Mouse (Mus musculus): ENCODE results near the gene Hnrnpll. TPM values are rescaled to one million over a fixed set of nuclear protein-coding genes. Genes with fewer than 3 reads are reported as not detected.

The Hnrnpll gene
- polyA plus RNA-seq, 1 experiment from 2014 or later = 52.3 TPM

- Histone ChIP-seq H3K4me2 (ENCODE audit: low read length) (no peak overlapping the region), H3K27me3 (ENCODE audit: control insufficient read depth, insufficient read depth, low read length) (no peaks in the 10 kb centered on the region), H3K9me3 (ENCODE audit: control insufficient read depth, low read length) (no peaks in the 10 kb centered on the region), H3K9ac (ENCODE audit: low read length) (no peak overlapping the region), H3K27ac (replicated peaks in 1 of 2; ENCODE audit: control insufficient read depth in 1 of 2, insufficient read depth in 1 of 2, low read depth in 2 of 2, low read length in 2 of 2) (no peak overlapping the region), H3K4me1 (ENCODE audit: control insufficient read depth in 2 of 2, insufficient read depth in 2 of 2, low read length in 2 of 2) (no peaks in the 10 kb centered on the region; a peak in 2 of 4 replicates), H3K36me3 (ENCODE audit: control insufficient read depth, insufficient read depth, low read length) (no peaks in the 10 kb centered on the region), H3K4me3 (ENCODE audit: control insufficient read depth in 1 of 2, insufficient read depth in 1 of 2, low read depth in 1 of 2, low read length in 2 of 2) (no peak overlapping the region)
- 83% methylated on average over 3 of the region's 3 CpGs for WGBS
- no peak for ATAC-seq (ENCODE audit: insufficient number of reproducible peaks, insufficient read depth, low FRiP score, low read depth)
These were observed 66.9 kb downstream of the Hnrnpll start for GRCm38 (mm10) chr17:79995091-79995691.

GRCm38 (mm10) chr17:79992114-79992513 is 70.0 kb downstream of the Hnrnpll start:
- Histone ChIP-seq H3K9ac (ENCODE audit: low read length) (no peak overlapping the region), H3K27me3 (ENCODE audit: control insufficient read depth, insufficient read depth, low read length) (no peaks in the 10 kb centered on the region), H3K36me3 (ENCODE audit: control insufficient read depth, insufficient read depth, low read length) (no peaks in the 10 kb centered on the region), H3K9me3 (ENCODE audit: control insufficient read depth, low read length) (no peaks in the 10 kb centered on the region), H3K4me3 (ENCODE audit: control insufficient read depth in 1 of 2, insufficient read depth in 1 of 2, low read depth in 1 of 2, low read length in 2 of 2) (no peak overlapping the region), H3K4me2 (ENCODE audit: low read length) (no peak overlapping the region), H3K27ac (replicated peaks in 1 of 2; ENCODE audit: control insufficient read depth in 1 of 2, insufficient read depth in 1 of 2, low read depth in 2 of 2, low read length in 2 of 2) (no peak overlapping the region), H3K4me1 (ENCODE audit: control insufficient read depth in 2 of 2, insufficient read depth in 2 of 2, low read length in 2 of 2) (peaks cover 2 to 7% of the 10 kb centered on the region in 2 experiments; a peak in 1 of 4 replicates)
- ATAC-seq (ENCODE audit: insufficient number of reproducible peaks, insufficient read depth, low FRiP score, low read depth) = no peak
- WGBS = 86% methylated on average over 3 of the region's 3 CpGs

- Histone ChIP-seq H3K9me3 (ENCODE audit: control insufficient read depth, low read length) (no peaks in the 10 kb centered on the region), H3K27me3 (ENCODE audit: control insufficient read depth, insufficient read depth, low read length) (no peaks in the 10 kb centered on the region), H3K4me3 (ENCODE audit: control insufficient read depth in 1 of 2, insufficient read depth in 1 of 2, low read depth in 1 of 2, low read length in 2 of 2) (no peak overlapping the region), H3K4me2 (ENCODE audit: low read length) (no peak overlapping the region), H3K4me1 (ENCODE audit: control insufficient read depth in 2 of 2, insufficient read depth in 2 of 2, low read length in 2 of 2) (peaks cover 2 to 7% of the 10 kb centered on the region in 2 experiments; a peak in 1 of 4 replicates), H3K9ac (ENCODE audit: low read length) (no peak overlapping the region), H3K27ac (replicated peaks in 1 of 2; ENCODE audit: control insufficient read depth in 1 of 2, insufficient read depth in 1 of 2, low read depth in 2 of 2, low read length in 2 of 2) (no peak overlapping the region), H3K36me3 (ENCODE audit: control insufficient read depth, insufficient read depth, low read length) (no peaks in the 10 kb centered on the region)
- 81% methylated on average over 12 of the region's 12 CpGs for WGBS
- ATAC-seq (ENCODE audit: insufficient number of reproducible peaks, insufficient read depth, low FRiP score, low read depth) = no peak
These were observed 70.8 kb downstream of the Hnrnpll start for GRCm38 (mm10) chr17:79991166-79991958.

- WGBS = 34% methylated on average over 7 of the region's 7 CpGs
- Histone ChIP-seq H3K27ac (replicated peaks in 1 of 2; ENCODE audit: control insufficient read depth in 1 of 2, insufficient read depth in 1 of 2, low read depth in 2 of 2, low read length in 2 of 2) (no peak overlapping the region), H3K27me3 (ENCODE audit: control insufficient read depth, insufficient read depth, low read length) (no peaks in the 10 kb centered on the region), H3K9ac (ENCODE audit: low read length) (no peak overlapping the region), H3K9me3 (ENCODE audit: control insufficient read depth, low read length) (no peaks in the 10 kb centered on the region), H3K4me2 (ENCODE audit: low read length) (no peak overlapping the region), H3K4me3 (ENCODE audit: control insufficient read depth in 1 of 2, insufficient read depth in 1 of 2, low read depth in 1 of 2, low read length in 2 of 2) (no peak overlapping the region), H3K4me1 (ENCODE audit: control insufficient read depth in 2 of 2, insufficient read depth in 2 of 2, low read length in 2 of 2) (peaks cover 2 to 7% of the 10 kb centered on the region in 2 experiments; a peak in 1 of 4 replicates), H3K36me3 (ENCODE audit: control insufficient read depth, insufficient read depth, low read length) (no peaks in the 10 kb centered on the region)
- ATAC-seq (ENCODE audit: insufficient number of reproducible peaks, insufficient read depth, low FRiP score, low read depth) = no peak
These were observed 72.0 kb downstream of the Hnrnpll start for GRCm38 (mm10) chr17:79990161-79990560.

- Histone ChIP-seq H3K9me3 (ENCODE audit: control insufficient read depth, low read length) (no peaks in the 10 kb centered on the region), H3K4me2 (ENCODE audit: low read length) (no peak overlapping the region), H3K4me1 (ENCODE audit: control insufficient read depth in 2 of 2, insufficient read depth in 2 of 2, low read length in 2 of 2) (peaks cover under 1 to 3% of the 10 kb centered on the region in 2 experiments; a peak in 1 of 4 replicates), H3K9ac (ENCODE audit: low read length) (no peak overlapping the region), H3K36me3 (ENCODE audit: control insufficient read depth, insufficient read depth, low read length) (no peaks in the 10 kb centered on the region), H3K27ac (replicated peaks in 1 of 2; ENCODE audit: control insufficient read depth in 1 of 2, insufficient read depth in 1 of 2, low read depth in 2 of 2, low read length in 2 of 2) (no peak overlapping the region), H3K4me3 (ENCODE audit: control insufficient read depth in 1 of 2, insufficient read depth in 1 of 2, low read depth in 1 of 2, low read length in 2 of 2) (no peak overlapping the region), H3K27me3 (ENCODE audit: control insufficient read depth, insufficient read depth, low read length) (no peaks in the 10 kb centered on the region)
- no peak for ATAC-seq (ENCODE audit: insufficient number of reproducible peaks, insufficient read depth, low FRiP score, low read depth)
- 88% methylated on average over 7 of the region's 7 CpGs for WGBS
These were observed 77.7 kb downstream of the Hnrnpll start for GRCm38 (mm10) chr17:79984450-79984849.

GRCm38 (mm10) chr17:79982955-79983529 is 79.1 kb downstream of the Hnrnpll start:
- Histone ChIP-seq H3K4me3 (ENCODE audit: control insufficient read depth in 1 of 2, insufficient read depth in 1 of 2, low read depth in 1 of 2, low read length in 2 of 2) (no peak overlapping the region), H3K4me2 (ENCODE audit: low read length) (no peak overlapping the region), H3K4me1 (ENCODE audit: control insufficient read depth in 2 of 2, insufficient read depth in 2 of 2, low read length in 2 of 2) (no peaks in the 10 kb centered on the region), H3K9me3 (ENCODE audit: control insufficient read depth, low read length) (no peaks in the 10 kb centered on the region), H3K36me3 (ENCODE audit: control insufficient read depth, insufficient read depth, low read length) (no peaks in the 10 kb centered on the region), H3K27ac (replicated peaks in 1 of 2; ENCODE audit: control insufficient read depth in 1 of 2, insufficient read depth in 1 of 2, low read depth in 2 of 2, low read length in 2 of 2) (no peak overlapping the region), H3K9ac (ENCODE audit: low read length) (no peak overlapping the region), H3K27me3 (ENCODE audit: control insufficient read depth, insufficient read depth, low read length) (no peaks in the 10 kb centered on the region)
- no peak for ATAC-seq (ENCODE audit: insufficient number of reproducible peaks, insufficient read depth, low FRiP score, low read depth)
- 43% methylated on average over 8 of the region's 8 CpGs for WGBS

- H3K9me3 ChIP-seq (ENCODE audit: control insufficient read depth, low read length) = no peaks in the 10 kb centered on the region
- H3K9ac ChIP-seq (ENCODE audit: low read length) = no peak overlapping the region
- H3K4me3 ChIP-seq (ENCODE audit: control insufficient read depth in 1 of 2, insufficient read depth in 1 of 2, low read depth in 1 of 2, low read length in 2 of 2) = no peak overlapping the region
- WGBS = 53% methylated on average over 7 of the region's 7 CpGs
- no peaks in the 10 kb centered on the region for H3K27me3 ChIP-seq (ENCODE audit: control insufficient read depth, insufficient read depth, low read length)
- no peak overlapping the region for H3K27ac ChIP-seq (replicated peaks in 1 of 2; ENCODE audit: control insufficient read depth in 1 of 2, insufficient read depth in 1 of 2, low read depth in 2 of 2, low read length in 2 of 2)
- ATAC-seq (ENCODE audit: insufficient number of reproducible peaks, insufficient read depth, low FRiP score, low read depth) = no peak
- H3K36me3 ChIP-seq (ENCODE audit: control insufficient read depth, insufficient read depth, low read length) = no peaks in the 10 kb centered on the region
- no peaks in the 10 kb centered on the region for H3K4me1 ChIP-seq (ENCODE audit: control insufficient read depth in 2 of 2, insufficient read depth in 2 of 2, low read length in 2 of 2)
- H3K4me2 ChIP-seq (ENCODE audit: low read length) = no peak overlapping the region
These were observed 79.6 kb downstream of the Hnrnpll start for GRCm38 (mm10) chr17:79982548-79982947.
